Mouse (Mus musculus): Measurements from ENCODE around the gene Pak4. TPM values are rescaled to one million over a fixed set of nuclear protein-coding genes. Genes with fewer than 3 reads are reported as not detected.
"Not testable (repeated sequence)": the region's sequence is repeated elsewhere in the genome, so short reads cannot be mapped to it uniquely, and the experiment has no call there.

Pak4 gene
- polyA plus RNA-seq, 1 experiment from 2014 or later: 21.1 TPM

DNA sequence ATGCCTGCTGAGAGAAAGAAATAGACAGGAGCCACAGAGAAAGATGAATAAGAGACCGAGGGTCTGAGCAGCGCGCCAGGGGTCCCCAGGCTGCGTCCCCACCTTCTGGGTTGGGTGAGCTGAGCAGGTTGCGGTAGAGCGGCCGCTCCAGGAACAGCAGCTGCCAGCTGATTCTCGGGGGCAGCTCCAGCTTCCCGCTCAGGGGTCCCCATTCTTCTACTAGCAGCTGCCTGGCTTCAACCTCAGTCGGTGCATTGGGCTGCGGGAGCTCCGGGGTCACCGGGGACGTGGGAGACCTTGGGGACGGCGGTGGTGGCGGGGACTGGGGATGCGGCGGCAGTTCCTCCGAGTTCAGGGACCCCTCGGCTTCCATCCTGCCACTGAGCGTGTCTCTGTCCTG lies 51.3 kb downstream of the Pak4 start:
- peaks cover 54% of the 10 kb centered on the region for H3K27me3 ChIP-seq (ENCODE audit: control insufficient read depth, insufficient read depth, low read length)
- peak overlapping the region; percentile 54 for H3K4me2 ChIP-seq (ENCODE audit: low read length)
- peaks cover 0 to 5% of the 10 kb centered on the region in 2 experiments; a peak in 2 of 4 replicates for H3K4me1 ChIP-seq (ENCODE audit: control insufficient read depth in 2 of 2, insufficient read depth in 2 of 2, low read length in 2 of 2)
- no peaks in the 10 kb centered on the region for H3K9me3 ChIP-seq (ENCODE audit: control insufficient read depth, low read length)
- no peaks in the 10 kb centered on the region for H3K36me3 ChIP-seq (ENCODE audit: control insufficient read depth, insufficient read depth, low read length)
- H3K4me3 ChIP-seq (ENCODE audit: control insufficient read depth in 1 of 2, insufficient read depth in 1 of 2, low read depth in 1 of 2, low read length in 2 of 2): peak overlapping the region in 1 of 2 experiments; percentile 22; a peak in 2 of 4 replicates
- H3K9ac ChIP-seq (ENCODE audit: low read length): peak overlapping the region; percentile 5; the same call in 1 of the 2 replicates
- 2% methylated on average over 22 of the region's 22 CpGs for WGBS
- ATAC-seq (ENCODE audit: insufficient number of reproducible peaks, insufficient read depth, low FRiP score, low read depth): no peak
- H3K27ac ChIP-seq (replicated peaks in 1 of 2; ENCODE audit: control insufficient read depth in 1 of 2, insufficient read depth in 1 of 2, low read depth in 2 of 2, low read length in 2 of 2): no peak overlapping the region

GRCm38 (mm10) chr7:28545891-28546210 lies 52.1 kb downstream of the Pak4 start:
- peaks cover 0 to 5% of the 10 kb centered on the region in 2 experiments; a peak in 2 of 4 replicates for H3K4me1 ChIP-seq (ENCODE audit: control insufficient read depth in 2 of 2, insufficient read depth in 2 of 2, low read length in 2 of 2)
- peaks cover 54% of the 10 kb centered on the region for H3K27me3 ChIP-seq (ENCODE audit: control insufficient read depth, insufficient read depth, low read length)
- no peak overlapping the region for H3K27ac ChIP-seq (replicated peaks in 1 of 2; ENCODE audit: control insufficient read depth in 1 of 2, insufficient read depth in 1 of 2, low read depth in 2 of 2, low read length in 2 of 2)
- no peak overlapping the region for H3K4me3 ChIP-seq (ENCODE audit: control insufficient read depth in 1 of 2, insufficient read depth in 1 of 2, low read depth in 1 of 2, low read length in 2 of 2)
- H3K9me3 ChIP-seq (ENCODE audit: control insufficient read depth, low read length): no peaks in the 10 kb centered on the region
- ATAC-seq (ENCODE audit: insufficient number of reproducible peaks, insufficient read depth, low FRiP score, low read depth): no peak
- WGBS: 38% methylated on average over 7 of the region's 7 CpGs
- H3K9ac ChIP-seq (ENCODE audit: low read length): no peak overlapping the region
- H3K36me3 ChIP-seq (ENCODE audit: control insufficient read depth, insufficient read depth, low read length): no peaks in the 10 kb centered on the region
- no peak overlapping the region for H3K4me2 ChIP-seq (ENCODE audit: low read length)

DNA sequence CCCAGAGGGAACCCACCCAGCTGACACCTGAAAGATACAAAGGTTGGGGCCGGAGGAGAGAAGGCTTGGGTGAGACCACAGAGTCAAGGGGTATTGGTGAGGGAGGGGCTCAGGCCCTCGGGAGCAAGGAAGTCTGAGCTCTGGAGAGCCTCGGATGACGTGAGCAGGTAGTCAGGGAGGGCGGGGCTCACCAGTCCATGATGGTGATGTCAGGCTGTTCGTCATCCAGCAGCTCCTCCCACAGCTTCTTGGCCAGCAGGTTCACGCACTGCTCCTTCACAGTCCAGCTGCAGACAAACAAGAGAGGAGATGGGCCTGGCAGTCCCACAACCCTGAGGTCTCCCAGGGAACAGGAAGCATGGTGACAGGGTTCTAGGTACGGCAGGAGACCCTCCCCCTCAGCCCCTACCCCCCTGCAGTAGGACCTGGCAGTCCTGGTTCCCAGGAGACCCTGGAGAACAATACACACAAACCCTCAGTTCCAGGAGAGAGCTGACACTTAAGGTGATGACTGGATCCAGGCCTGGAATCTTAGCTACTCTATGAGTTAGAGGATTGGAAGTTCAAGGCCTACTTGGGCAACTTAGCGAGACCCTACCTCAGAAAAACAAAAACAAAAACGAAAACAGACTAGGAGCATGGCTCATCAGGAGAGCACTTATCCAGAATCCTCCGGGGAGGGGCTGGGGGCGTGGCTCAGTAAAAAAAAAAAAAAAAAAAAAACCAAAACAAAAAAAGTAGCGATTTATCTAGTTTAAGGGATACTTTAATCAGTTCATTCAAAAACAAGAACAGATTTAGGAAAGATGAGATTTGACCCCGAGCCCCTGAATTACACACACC lies 52.7 kb downstream of the Pak4 start:
- peaks cover 54% of the 10 kb centered on the region for H3K27me3 ChIP-seq (ENCODE audit: control insufficient read depth, insufficient read depth, low read length)
- peaks cover 0 to 5% of the 10 kb centered on the region in 2 experiments; a peak in 2 of 4 replicates for H3K4me1 ChIP-seq (ENCODE audit: control insufficient read depth in 2 of 2, insufficient read depth in 2 of 2, low read length in 2 of 2)
- H3K27ac ChIP-seq (replicated peaks in 1 of 2; ENCODE audit: control insufficient read depth in 1 of 2, insufficient read depth in 1 of 2, low read depth in 2 of 2, low read length in 2 of 2): no peak overlapping the region
- H3K9me3 ChIP-seq (ENCODE audit: control insufficient read depth, low read length): no peaks in the 10 kb centered on the region
- no peaks in the 10 kb centered on the region for H3K36me3 ChIP-seq (ENCODE audit: control insufficient read depth, insufficient read depth, low read length)
- WGBS: 27% methylated on average over 14 of the region's 14 CpGs
- H3K4me2 ChIP-seq (ENCODE audit: low read length): no peak overlapping the region
- no peak overlapping the region for H3K4me3 ChIP-seq (ENCODE audit: control insufficient read depth in 1 of 2, insufficient read depth in 1 of 2, low read depth in 1 of 2, low read length in 2 of 2)
- no peak for ATAC-seq (ENCODE audit: insufficient number of reproducible peaks, insufficient read depth, low FRiP score, low read depth)
- no peak overlapping the region for H3K9ac ChIP-seq (ENCODE audit: low read length)

DNA sequence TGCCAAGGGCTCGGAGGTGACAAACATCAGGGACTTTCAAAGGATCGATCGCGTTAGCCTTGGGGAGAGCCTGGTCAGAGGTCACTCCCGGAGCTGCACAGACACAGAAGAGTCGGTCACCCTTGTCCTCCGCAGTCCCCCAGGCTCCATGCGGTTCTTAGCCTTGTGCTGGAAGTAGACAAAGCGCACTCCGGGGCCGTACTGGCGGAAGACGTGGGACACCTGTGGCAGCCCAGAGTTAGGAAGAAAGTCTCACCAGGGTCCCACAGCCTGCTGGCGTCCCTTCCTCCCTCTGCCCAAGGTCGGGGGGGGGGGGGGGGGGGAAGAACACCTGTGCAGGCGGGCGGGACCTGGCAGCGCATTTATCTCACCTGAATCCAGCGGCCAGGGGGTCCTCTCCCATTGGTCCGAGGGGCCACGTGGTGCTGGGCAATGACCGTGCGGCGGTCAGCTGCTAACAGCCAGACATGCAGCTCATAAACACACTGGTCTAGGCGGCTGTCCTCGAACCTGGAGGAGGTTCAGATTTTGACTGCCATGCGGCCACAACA lies 53.9 kb downstream of the Pak4 start:
- H3K4me1 ChIP-seq (ENCODE audit: control insufficient read depth in 2 of 2, insufficient read depth in 2 of 2, low read length in 2 of 2): peaks cover 0 to 5% of the 10 kb centered on the region in 2 experiments; a peak in 2 of 4 replicates
- no peak overlapping the region for H3K27ac ChIP-seq (replicated peaks in 1 of 2; ENCODE audit: control insufficient read depth in 1 of 2, insufficient read depth in 1 of 2, low read depth in 2 of 2, low read length in 2 of 2)
- ATAC-seq (ENCODE audit: insufficient number of reproducible peaks, insufficient read depth, low FRiP score, low read depth): no peak
- H3K4me3 ChIP-seq (ENCODE audit: control insufficient read depth in 1 of 2, insufficient read depth in 1 of 2, low read depth in 1 of 2, low read length in 2 of 2): peak overlapping the region in 1 of 2 experiments; percentile 16; a peak in 1 of 4 replicates
- no peak overlapping the region for H3K9ac ChIP-seq (ENCODE audit: low read length)
- peaks cover 54% of the 10 kb centered on the region for H3K27me3 ChIP-seq (ENCODE audit: control insufficient read depth, insufficient read depth, low read length)
- H3K4me2 ChIP-seq (ENCODE audit: low read length): peak overlapping the region; percentile 47
- no peaks in the 10 kb centered on the region for H3K36me3 ChIP-seq (ENCODE audit: control insufficient read depth, insufficient read depth, low read length)
- H3K9me3 ChIP-seq (ENCODE audit: control insufficient read depth, low read length): no peaks in the 10 kb centered on the region
- 10% methylated on average over 22 of the region's 27 CpGs for WGBS

DNA sequence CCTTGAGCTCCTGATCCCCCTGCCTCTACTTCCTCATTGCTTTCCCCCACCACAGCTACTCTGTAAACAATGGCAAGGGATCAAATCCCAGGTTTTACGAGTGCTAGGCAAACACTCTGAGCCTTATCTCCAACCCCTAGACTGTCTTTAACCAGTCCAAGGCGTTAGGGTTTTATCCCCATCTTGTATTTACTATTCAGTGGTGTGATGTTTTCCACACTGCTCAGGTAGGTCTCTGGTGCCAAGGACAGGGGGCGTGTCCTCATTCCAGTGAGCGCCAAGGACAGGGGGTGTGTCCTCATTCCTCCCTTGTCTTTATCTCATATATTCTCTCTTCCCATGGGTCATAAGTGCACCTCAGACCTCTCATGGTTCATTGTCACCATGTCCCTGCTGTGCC lies 57.5 kb downstream of the Pak4 start, which contains the start of gene Sycn:
Sycn (plus strand) TSS at position 360 of the 400 bp plus-strand sequence.
- WGBS: 58% methylated on average over 4 of the region's 4 CpGs
- H3K4me2 ChIP-seq (ENCODE audit: low read length): no peak within 1 kb of the TSS
- H3K9me3 ChIP-seq (ENCODE audit: control insufficient read depth, low read length): no peaks in the 10 kb centered on the region
- H3K27me3 ChIP-seq (ENCODE audit: control insufficient read depth, insufficient read depth, low read length): peaks cover 28% of the 10 kb centered on the region
- no peak within 1 kb of the TSS for H3K4me3 ChIP-seq (ENCODE audit: control insufficient read depth in 1 of 2, insufficient read depth in 1 of 2, low read depth in 1 of 2, low read length in 2 of 2)
- H3K27ac ChIP-seq (replicated peaks in 1 of 2; ENCODE audit: control insufficient read depth in 1 of 2, insufficient read depth in 1 of 2, low read depth in 2 of 2, low read length in 2 of 2): no peak within 1 kb of the TSS
- no peaks in the 10 kb centered on the region for H3K36me3 ChIP-seq (ENCODE audit: control insufficient read depth, insufficient read depth, low read length)
- peaks cover 0 to 8% of the 10 kb centered on the region in 2 experiments; a peak in 2 of 4 replicates for H3K4me1 ChIP-seq (ENCODE audit: control insufficient read depth in 2 of 2, insufficient read depth in 2 of 2, low read length in 2 of 2)
- no peak for ATAC-seq (ENCODE audit: insufficient number of reproducible peaks, insufficient read depth, low FRiP score, low read depth)
- H3K9ac ChIP-seq (ENCODE audit: low read length): no peak within 1 kb of the TSS

- H3K27ac ChIP-seq (replicated peaks in 1 of 2; ENCODE audit: control insufficient read depth in 1 of 2, insufficient read depth in 1 of 2, low read depth in 2 of 2, low read length in 2 of 2); H3K9ac ChIP-seq (ENCODE audit: low read length): not testable (repeated sequence)
- WGBS: 81% methylated on average over 6 of the region's 6 CpGs
Observed at GRCm38 (mm10) chr7:28538886-28539285, 59.1 kb downstream of the Pak4 start.

GRCm38 (mm10) chr7:28532005-28532404 lies 66.0 kb downstream of the Pak4 start:
- Histone ChIP-seq H3K27me3 (ENCODE audit: control insufficient read depth, insufficient read depth, low read length) (no peaks in the 10 kb centered on the region), H3K27ac (replicated peaks in 1 of 2; ENCODE audit: control insufficient read depth in 1 of 2, insufficient read depth in 1 of 2, low read depth in 2 of 2, low read length in 2 of 2) (no peak overlapping the region), H3K4me1 (ENCODE audit: control insufficient read depth in 2 of 2, insufficient read depth in 2 of 2, low read length in 2 of 2) (0 out of 4 replicates have a peak, but pooled peaks cover 2 to 3% of the 10 kb centered on the region in 2 experiments), H3K9me3 (ENCODE audit: control insufficient read depth, low read length) (no peaks in the 10 kb centered on the region), H3K36me3 (ENCODE audit: control insufficient read depth, insufficient read depth, low read length) (no peaks in the 10 kb centered on the region), H3K9ac (ENCODE audit: low read length) (no peak overlapping the region), H3K4me3 (ENCODE audit: control insufficient read depth in 1 of 2, insufficient read depth in 1 of 2, low read depth in 1 of 2, low read length in 2 of 2) (no peak overlapping the region), H3K4me2 (ENCODE audit: low read length) (no peak overlapping the region)
- WGBS: 65% methylated on average over 8 of the region's 8 CpGs
- ATAC-seq (ENCODE audit: insufficient number of reproducible peaks, insufficient read depth, low FRiP score, low read depth): no peak

More at GRCm38 (mm10) chr7:28538886-28539285, 59.1 kb downstream of the Pak4 start:
- H3K27me3 ChIP-seq (ENCODE audit: control insufficient read depth, insufficient read depth, low read length): peaks cover 11% of the 10 kb centered on the region; the same call in 1 of the 2 replicates
- ATAC-seq (ENCODE audit: insufficient number of reproducible peaks, insufficient read depth, low FRiP score, low read depth); H3K4me1 ChIP-seq (ENCODE audit: control insufficient read depth in 2 of 2, insufficient read depth in 2 of 2, low read length in 2 of 2); H3K36me3 ChIP-seq (ENCODE audit: control insufficient read depth, insufficient read depth, low read length); H3K9me3 ChIP-seq (ENCODE audit: control insufficient read depth, low read length); H3K4me2 ChIP-seq (ENCODE audit: low read length); H3K4me3 ChIP-seq (ENCODE audit: control insufficient read depth in 1 of 2, insufficient read depth in 1 of 2, low read depth in 1 of 2, low read length in 2 of 2): not testable (repeated sequence)

Data from heart, embryonic 14.5 days (tissue).